Mouse (Mus musculus) stomach, embryonic 15.5 days (tissue): ENCODE data around the gene Pcbd1. TPM values are rescaled to one million over a fixed set of nuclear protein-coding genes. Genes with fewer than 3 reads are reported as not detected.
A peak's percentile ranks its signal among the peaks of the same experiment; 100 is the strongest.

ENCODE experiments used
- ATAC-seq: fragments of 200-750 bp; cut with Nextera tagmentation; 2 replicates; pipeline ENCODE4 v1.8.0; 2017; ENCODE audit warnings: low read depth, moderate number of reproducible peaks, moderate TSS enrichment; ENCODE audit not compliant: insufficient read depth, low FRiP score
- H3K27ac ChIP-seq: fragments of 300-500 bp; sonication (generic); 2 replicates; pipeline ENCODE4 v1.5.1; 2015; ENCODE audit warnings: mild to moderate bottlenecking, inconsistent platforms
- H3K27me3 ChIP-seq: fragments of 300-500 bp; sonication (generic); replicated peaks from 2 replicates; pipeline ENCODE4 v1.6.1; 2015; ENCODE audit warnings: inconsistent platforms
- H3K36me3 ChIP-seq: fragments of 300-500 bp; sonication (generic); 2 replicates; pipeline ENCODE4 v1.6.1; 2015; ENCODE audit warnings: inconsistent platforms
- H3K4me1 ChIP-seq: fragments of 300-500 bp; sonication (generic); 2 replicates; pipeline ENCODE4 v1.6.1; 2015; ENCODE audit warnings: inconsistent platforms
- H3K4me2 ChIP-seq: fragments of 300-500 bp; sonication (generic); 2 replicates; pipeline ENCODE4 v1.6.1; 2015; ENCODE audit warnings: mild to moderate bottlenecking, inconsistent platforms
- H3K4me3 ChIP-seq: fragments of 300-500 bp; sonication (generic); replicated peaks from 2 replicates; pipeline ENCODE4 v1.5.1; 2015; ENCODE audit warnings: inconsistent platforms
- H3K9ac ChIP-seq: fragments of 300-500 bp; sonication (generic); 2 replicates; pipeline ENCODE4 v1.6.1; 2015; ENCODE audit warnings: inconsistent platforms
- H3K9me3 ChIP-seq: fragments of 300-500 bp; sonication (generic); 2 replicates; pipeline ENCODE4 v1.6.1; 2016; ENCODE audit warnings: inconsistent platforms
- WGBS: fragments of 180-500 bp; shearing (Covaris S2); methylation state at CpG from one replicate; pipeline ENCODE4 v1.1.7; 2015; 5-methylcytosine and 5-hydroxymethylcytosine counted together
- polyA plus RNA-seq: library from polyadenylated mRNA; unstranded; fragments of >200 nt; fragmentation: Nextera tagmentation; extraction: Ambion mirVana; gene quantifications from 2 replicates; pipeline ENCODE4 v1.2.1, GENCODE M21; 2015

Gene Pcbd1
- 152 and 183 TPM in 2 replicates for polyA plus RNA-seq

DNA sequence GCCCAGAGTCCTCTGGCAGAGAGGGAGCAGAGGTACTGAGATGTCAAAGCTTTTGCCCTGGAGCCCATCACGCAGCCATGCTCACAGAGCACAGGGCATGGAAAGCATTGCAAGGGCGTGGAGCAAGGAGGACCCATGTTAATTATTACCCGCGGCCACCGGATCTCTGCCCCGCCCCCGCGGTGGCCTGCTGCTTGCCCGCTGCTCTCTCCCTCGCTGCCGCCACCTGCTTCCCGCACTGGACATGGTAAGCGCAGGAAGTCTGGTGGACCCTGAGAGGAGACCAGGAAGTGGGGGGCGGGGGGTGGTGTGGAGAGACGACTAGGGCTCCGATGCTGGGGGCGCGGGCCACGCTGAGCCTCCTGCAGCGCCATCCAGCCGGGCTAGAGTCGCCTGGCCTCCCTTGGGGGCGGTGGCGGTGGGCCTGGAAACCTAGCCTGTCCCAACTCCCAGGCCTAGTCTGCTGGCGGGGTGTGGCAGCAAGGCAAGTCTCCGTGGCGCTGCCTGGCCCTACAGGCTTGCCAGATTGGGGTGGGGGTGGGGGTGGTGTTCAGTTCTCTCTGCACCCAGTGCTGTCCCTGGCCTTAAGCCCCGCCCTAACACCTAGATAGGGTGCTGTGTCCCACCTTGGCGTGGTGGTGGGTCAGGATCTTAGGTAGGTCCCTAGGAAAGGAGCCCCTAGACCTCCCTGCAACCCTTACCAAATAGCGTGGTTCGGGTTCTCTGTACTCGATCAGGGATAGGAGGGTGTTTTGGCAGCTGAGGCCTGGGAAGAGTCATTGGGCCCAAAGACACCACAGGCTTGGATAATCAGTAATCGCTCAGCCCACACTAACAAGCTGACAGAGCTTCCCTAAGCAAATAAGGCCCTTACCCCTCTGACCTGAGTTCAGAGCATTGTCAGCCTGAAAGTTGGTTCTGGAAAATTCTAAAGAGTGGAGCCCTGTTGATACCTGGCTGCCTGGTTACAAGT, at the start of gene Pcbd1:
Gene Pcbd1, plus strand, starts transcription at position 162 of the 973 bp plus-strand sequence.
- Histone ChIP-seq H3K27ac (peak within 1 kb of the TSS; percentile 87), H3K36me3 (no peaks in the 10 kb centered on the region), H3K27me3 (no peaks in the 10 kb centered on the region), H3K9ac (peak within 1 kb of the TSS; percentile 69), H3K4me1 (peaks cover 9% of the 10 kb centered on the region), H3K4me3 (peak within 1 kb of the TSS; percentile 47), H3K9me3 (no peaks in the 10 kb centered on the region), H3K4me2 (peak within 1 kb of the TSS; percentile 86)
- WGBS, result 10% methylated on average over 33 of the region's 33 CpGs
- peak; percentile 82 for ATAC-seq

DNA sequence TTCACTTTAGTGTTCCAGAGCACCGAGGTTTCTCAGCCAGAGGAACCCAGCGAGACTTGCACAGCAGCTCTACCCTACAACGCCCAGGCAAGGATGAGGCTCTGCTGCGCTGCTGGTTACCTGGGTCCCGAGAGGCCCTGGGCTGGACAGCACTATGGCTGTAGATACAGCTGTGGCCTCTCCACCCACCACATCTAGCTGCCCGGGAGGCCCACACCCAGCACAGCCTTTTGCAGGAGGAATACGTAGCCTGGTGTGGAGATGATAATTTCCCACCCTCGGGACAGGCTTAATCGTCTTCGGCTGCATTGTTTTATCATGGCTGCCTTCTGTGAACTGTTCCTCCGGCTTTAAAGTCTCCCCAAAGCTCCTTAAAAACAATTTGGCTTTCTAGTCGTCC, 49.5 kb upstream of the Pcbd1 start:
- 65% methylated on average over 12 of the region's 12 CpGs for WGBS

DNA sequence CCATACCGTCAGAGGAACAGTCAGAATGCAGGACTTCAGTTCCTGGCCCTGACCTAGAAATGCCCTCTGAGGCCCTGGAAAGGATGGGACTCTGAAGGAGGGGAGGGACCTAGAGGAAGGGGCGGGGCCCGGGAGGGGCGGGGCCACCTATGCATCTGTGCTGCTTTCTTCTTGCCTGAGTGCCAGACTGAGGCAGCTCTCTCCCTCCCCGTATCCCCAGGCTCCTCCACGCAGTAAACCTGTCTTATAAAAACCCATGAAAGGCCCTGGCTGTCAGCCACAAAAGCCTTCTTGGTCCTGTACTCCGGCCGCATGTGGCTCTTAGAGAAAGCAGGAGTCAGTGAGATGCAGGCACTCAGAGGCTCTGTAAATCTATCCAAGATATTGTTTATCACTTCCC, 44.0 kb upstream of the Pcbd1 start:
- no peak overlapping the region for H3K4me2 ChIP-seq
- 13% methylated on average over 8 of the region's 8 CpGs for WGBS
- no peaks in the 10 kb centered on the region for H3K9me3 ChIP-seq
- no peak for ATAC-seq
- no peak overlapping the region for H3K27ac ChIP-seq
- no peak overlapping the region for H3K9ac ChIP-seq
- no peaks in the 10 kb centered on the region for H3K4me1 ChIP-seq
- H3K36me3 ChIP-seq, result no peaks in the 10 kb centered on the region
- H3K4me3 ChIP-seq, result no peak overlapping the region
- no peaks in the 10 kb centered on the region for H3K27me3 ChIP-seq

More for the DNA sequence above, 49.5 kb upstream of the Pcbd1 start:
- Histone ChIP-seq H3K27me3 (no peaks in the 10 kb centered on the region), H3K4me2 (no peak overlapping the region), H3K36me3 (no peaks in the 10 kb centered on the region), H3K9me3 (no peaks in the 10 kb centered on the region), H3K4me3 (no peak overlapping the region), H3K4me1 (no peaks in the 10 kb centered on the region), H3K9ac (no peak overlapping the region), H3K27ac (no peak overlapping the region)
- no peak for ATAC-seq

DNA sequence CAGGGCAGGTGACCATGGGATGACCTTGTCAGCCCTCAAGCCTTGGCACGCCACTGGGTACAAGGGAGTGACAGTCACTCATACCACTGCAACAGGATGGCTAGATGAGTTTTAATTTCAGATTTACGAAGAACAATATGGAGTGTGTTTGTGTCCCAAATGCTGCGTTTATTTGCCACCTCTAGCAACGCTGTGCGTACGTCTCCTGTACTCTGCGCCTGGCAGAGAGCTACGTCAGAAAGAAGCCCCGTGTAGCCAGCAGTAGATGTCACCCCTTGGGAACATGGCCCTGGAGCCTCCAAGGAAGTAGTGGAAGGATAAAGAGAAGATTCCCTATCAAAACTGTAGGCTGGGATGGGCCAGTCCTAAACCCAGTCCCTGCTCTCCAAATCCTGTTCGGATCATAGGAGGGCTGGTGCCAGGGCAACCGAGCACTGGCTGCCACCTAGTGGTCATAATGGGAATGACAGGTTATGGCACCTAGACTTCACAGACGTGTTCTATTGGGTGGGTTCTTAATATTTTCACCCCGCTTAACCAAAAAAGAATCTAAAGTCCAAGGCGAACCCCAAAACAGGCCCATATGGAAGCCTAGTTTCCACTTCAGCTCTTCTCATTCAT, 37.0 kb upstream of the Pcbd1 start:
- Histone ChIP-seq H3K4me3 (no peak overlapping the region), H3K27ac (no peak overlapping the region), H3K9ac (no peak overlapping the region), H3K4me2 (no peak overlapping the region), H3K9me3 (no peaks in the 10 kb centered on the region), H3K36me3 (no peaks in the 10 kb centered on the region), H3K4me1 (no peaks in the 10 kb centered on the region), H3K27me3 (no peaks in the 10 kb centered on the region)
- 56% methylated on average over 14 of the region's 14 CpGs for WGBS
- no peak for ATAC-seq

DNA sequence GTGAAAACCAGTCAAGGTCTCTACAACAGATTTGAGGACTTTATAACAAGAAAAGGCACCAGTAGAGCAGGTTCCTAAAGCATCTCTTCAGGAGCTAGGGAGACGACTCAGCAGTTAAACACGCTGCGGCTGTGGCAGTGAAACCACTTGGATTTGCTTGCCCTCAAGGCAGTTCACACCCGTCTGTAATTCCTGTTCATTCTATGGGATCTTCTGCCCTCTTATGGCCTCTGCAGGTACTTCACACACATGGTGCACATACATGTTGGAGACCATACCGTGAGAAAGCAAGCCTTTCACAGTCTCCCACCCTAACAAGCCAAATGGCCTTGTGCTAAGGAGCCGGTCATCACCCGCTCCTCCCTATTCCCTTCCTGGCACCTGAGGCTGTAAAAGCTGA, 32.5 kb upstream of the Pcbd1 start:
- WGBS, result 93% methylated on average over 7 of the region's 7 CpGs
- H3K36me3 ChIP-seq, result no peaks in the 10 kb centered on the region
- no peaks in the 10 kb centered on the region for H3K9me3 ChIP-seq
- H3K27ac ChIP-seq, result no peak overlapping the region
- no peak for ATAC-seq
- H3K4me1 ChIP-seq, result peaks cover 7% of the 10 kb centered on the region; the same call in 1 of the 2 replicates
- no peak overlapping the region for H3K4me2 ChIP-seq
- H3K4me3 ChIP-seq, result no peak overlapping the region
- H3K9ac ChIP-seq, result no peak overlapping the region
- no peaks in the 10 kb centered on the region for H3K27me3 ChIP-seq

DNA sequence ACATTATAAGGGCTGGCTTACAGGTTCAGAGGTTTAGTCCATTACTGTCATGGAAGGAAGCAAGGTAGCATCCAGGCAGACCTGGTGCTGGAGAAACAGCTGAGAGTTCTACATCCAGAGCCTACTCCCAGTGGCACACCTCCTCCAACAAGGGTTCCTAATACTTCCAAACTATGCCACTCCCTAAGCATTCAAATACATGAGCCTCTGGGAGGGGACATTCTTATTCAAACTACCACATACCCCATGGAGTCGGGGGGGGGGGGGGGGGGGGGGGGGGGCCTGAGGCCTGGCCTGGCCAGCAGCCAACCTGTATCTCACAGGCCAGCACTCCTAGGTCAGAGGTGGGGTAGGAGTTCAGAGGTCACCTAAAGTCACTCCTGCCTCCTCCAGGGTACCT, 30.0 kb upstream of the Pcbd1 start:
- Histone ChIP-seq H3K27ac (no peak overlapping the region), H3K36me3 (no peaks in the 10 kb centered on the region), H3K9me3 (no peaks in the 10 kb centered on the region), H3K27me3 (no peaks in the 10 kb centered on the region), H3K4me1 (peaks cover 7% of the 10 kb centered on the region; the same call in 1 of the 2 replicates), H3K9ac (no peak overlapping the region), H3K4me3 (no peak overlapping the region), H3K4me2 (no peak overlapping the region)
- no CpG with 5 or more reads among the region's 1 CpGs for WGBS
- no peak for ATAC-seq

DNA sequence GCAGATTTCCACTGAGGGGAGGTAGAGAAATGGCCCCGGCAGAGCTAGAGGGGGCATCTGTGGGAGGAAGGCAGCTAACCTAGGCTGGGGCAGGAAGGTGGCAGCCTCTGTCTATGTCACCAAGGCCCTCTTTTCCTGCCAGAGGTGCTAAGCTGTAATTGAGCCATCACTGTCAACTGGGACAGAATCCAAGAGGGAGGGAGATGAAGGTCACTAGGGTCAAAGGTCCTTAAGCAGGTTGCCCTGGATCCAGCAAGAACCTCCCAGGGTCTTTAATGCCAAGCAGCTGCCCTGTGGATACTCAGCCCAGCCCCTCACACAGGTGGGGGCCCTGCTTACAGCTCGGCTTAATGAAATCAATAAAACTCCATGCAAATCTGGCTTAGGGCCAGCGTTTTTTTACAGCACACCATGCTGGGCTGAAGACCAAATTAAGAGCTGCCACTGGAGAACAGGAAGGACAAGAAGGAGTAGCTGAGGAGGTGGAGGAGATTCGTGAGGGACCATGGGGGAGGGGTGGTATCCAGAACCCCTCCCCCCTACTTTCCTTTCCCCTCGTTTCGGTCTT, 29.5 kb upstream of the Pcbd1 start:
- no peaks in the 10 kb centered on the region for H3K9me3 ChIP-seq
- ATAC-seq, result no peak
- no peak overlapping the region for H3K27ac ChIP-seq
- H3K4me2 ChIP-seq, result no peak overlapping the region
- peaks cover 7% of the 10 kb centered on the region for H3K4me1 ChIP-seq
- no peaks in the 10 kb centered on the region for H3K27me3 ChIP-seq
- no peak overlapping the region for H3K9ac ChIP-seq
- no peak overlapping the region for H3K4me3 ChIP-seq
- 24% methylated on average over 6 of the region's 6 CpGs for WGBS
- no peaks in the 10 kb centered on the region for H3K36me3 ChIP-seq

DNA sequence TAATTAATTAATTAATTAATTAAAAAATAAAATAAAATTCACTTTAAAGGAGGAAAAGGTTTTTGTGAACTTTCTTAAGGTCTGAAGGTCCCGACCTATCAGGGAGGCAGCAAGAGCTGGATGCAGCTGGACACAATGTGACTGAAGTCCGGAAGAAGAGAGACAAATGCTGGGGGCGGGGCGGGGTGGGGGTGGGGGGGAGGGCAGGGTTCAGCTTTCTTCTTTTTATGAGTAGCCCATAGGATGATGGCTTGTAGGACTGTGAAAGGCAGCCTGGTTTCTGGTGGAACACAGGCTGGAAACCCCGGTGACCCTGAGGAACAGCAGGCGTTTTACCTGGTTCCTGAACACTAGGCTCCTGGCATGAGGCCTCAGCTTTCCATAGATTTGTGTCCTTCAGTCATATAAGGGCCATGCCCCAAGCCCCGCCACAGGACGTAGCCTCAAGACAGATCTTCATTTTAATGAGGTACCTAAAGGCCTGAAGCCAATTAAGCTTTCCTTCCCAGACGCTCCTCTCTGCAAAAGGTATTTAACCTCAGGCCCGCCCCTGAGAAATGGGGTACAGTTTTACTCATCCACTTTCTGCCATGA, 25.8 kb upstream of the Pcbd1 start:
- Histone ChIP-seq H3K4me1 (peaks cover 17% of the 10 kb centered on the region), H3K4me2 (no peak overlapping the region), H3K27ac (no peak overlapping the region), H3K9ac (no peak overlapping the region), H3K9me3 (no peaks in the 10 kb centered on the region), H3K36me3 (no peaks in the 10 kb centered on the region), H3K4me3 (no peak overlapping the region), H3K27me3 (no peaks in the 10 kb centered on the region)
- no peak for ATAC-seq
- WGBS, result 80% methylated on average over 10 of the region's 10 CpGs

DNA sequence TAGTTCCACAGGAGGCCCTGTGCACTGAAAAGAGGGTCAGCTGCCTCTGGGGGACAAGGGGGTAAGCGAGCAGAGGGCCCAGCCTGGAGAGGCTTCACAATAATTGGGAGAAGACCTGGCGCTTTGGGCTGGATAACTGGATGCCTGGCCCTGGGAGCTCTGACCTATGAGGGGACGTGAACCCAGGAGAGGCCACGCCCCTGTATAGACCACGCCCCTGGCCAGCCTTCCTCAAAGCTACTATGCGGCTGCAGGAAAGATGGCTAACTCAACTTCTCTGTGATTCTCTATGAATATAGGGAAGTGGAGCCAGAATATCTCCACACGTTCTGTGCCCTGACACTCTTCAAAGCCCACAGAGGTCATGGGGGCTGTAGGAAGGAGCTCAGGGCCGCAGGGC, 24.5 kb upstream of the Pcbd1 start:
- H3K4me3 ChIP-seq, result no peak overlapping the region
- no peaks in the 10 kb centered on the region for H3K9me3 ChIP-seq
- H3K27me3 ChIP-seq, result no peaks in the 10 kb centered on the region
- no peaks in the 10 kb centered on the region for H3K36me3 ChIP-seq
- peaks cover 21% of the 10 kb centered on the region for H3K4me1 ChIP-seq
- H3K4me2 ChIP-seq, result no peak overlapping the region
- H3K9ac ChIP-seq, result no peak overlapping the region
- H3K27ac ChIP-seq, result no peak overlapping the region
- no peak for ATAC-seq
- 20% methylated on average over 8 of the region's 8 CpGs for WGBS

DNA sequence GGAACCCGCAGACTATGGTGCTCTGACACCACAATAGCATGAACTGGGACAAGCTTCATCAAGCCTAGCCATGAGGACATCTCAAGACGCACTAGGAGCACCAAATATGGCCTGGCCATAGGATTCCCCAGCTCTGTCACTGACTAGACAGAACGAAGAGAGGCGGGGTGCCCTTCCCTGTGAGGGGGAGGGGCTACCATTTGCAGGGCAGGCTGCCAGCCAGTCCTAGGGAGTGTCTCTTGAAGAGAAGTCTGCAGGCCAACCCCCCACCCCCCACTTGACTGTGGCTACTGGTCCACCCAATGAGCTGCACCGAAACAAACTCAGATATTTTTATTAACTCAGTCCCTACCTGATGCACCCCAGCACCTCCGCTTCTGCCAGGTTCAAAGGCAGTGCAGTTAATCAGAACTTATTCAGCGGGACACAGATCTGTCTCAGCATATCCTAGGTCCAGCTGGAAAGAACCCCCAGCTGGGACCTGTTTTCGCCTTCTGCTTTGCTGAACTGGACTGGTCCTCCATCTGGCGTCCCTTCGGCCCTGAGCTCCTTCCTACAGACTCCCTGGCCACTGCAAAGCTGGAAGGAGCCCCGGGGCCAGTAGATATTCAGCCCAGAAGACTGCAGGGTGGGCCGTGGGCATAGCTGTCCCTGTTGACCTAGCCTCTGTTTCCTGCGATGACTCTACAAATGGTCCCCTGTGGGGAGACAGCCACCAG, 23.7 kb upstream of the Pcbd1 start:
- Histone ChIP-seq H3K27me3 (no peaks in the 10 kb centered on the region), H3K9me3 (no peaks in the 10 kb centered on the region), H3K9ac (no peak overlapping the region), H3K27ac (no peak overlapping the region), H3K4me2 (no peak overlapping the region), H3K4me1 (peaks cover 18% of the 10 kb centered on the region), H3K36me3 (no peaks in the 10 kb centered on the region), H3K4me3 (no peak overlapping the region)
- ATAC-seq, result no peak
- WGBS, result 53% methylated on average over 13 of the region's 13 CpGs

DNA sequence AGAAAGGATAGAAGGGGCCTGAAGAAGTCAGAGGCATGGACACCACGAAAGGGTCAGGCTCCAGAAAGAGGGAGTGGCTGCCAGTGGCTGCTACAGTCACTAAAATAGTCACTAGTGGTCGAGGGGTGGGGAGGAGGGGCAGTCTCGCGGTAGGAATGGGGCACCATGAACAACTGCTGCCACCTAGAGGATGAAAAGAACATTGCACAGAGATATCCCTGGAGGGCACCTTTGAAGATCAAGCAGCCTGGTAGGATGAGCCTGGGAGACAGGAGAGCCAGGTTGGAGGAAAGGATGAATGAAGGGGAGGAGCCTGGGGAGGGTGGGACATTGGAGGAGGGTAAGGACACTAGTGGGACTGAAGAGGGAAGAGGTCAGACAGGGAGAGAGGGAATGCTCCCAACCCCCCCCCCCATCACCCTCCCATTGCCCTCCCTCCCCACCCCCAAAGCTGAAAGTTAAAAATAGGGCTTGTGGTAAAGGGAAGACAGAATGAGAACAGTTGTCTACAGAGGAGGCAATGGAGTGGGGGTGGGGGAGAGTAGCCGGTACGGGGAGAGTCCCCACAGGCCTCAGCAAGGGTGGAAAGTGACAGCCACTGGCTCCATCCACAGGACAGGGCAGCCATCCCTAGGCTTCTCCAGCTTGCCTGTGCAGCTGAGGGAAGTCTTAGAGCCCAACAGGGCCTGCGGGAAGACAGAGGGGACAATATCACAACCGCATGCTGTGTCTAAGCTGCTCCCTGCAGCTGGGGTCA, 20.5 kb upstream of the Pcbd1 start:
- no peaks in the 10 kb centered on the region for H3K9me3 ChIP-seq
- H3K27ac ChIP-seq, result no peak overlapping the region
- WGBS, result 10% methylated on average over 8 of the region's 8 CpGs
- 0 out of 2 replicates have a peak, but pooled peaks have one; percentile 25 for ATAC-seq
- no peaks in the 10 kb centered on the region for H3K27me3 ChIP-seq
- no peak overlapping the region for H3K9ac ChIP-seq
- peaks cover 18% of the 10 kb centered on the region for H3K4me1 ChIP-seq
- H3K4me3 ChIP-seq, result no peak overlapping the region
- no peaks in the 10 kb centered on the region for H3K36me3 ChIP-seq
- H3K4me2 ChIP-seq, result 0 out of 2 replicates have a peak overlapping the region, but pooled peaks have one; percentile 10
